Mouse (Mus musculus) urinary bladder, postnatal 4 days (tissue): ENCODE measurements around the gene Rhobtb1.

Experiments
- DNase-seq, 2 experiments: peaks; one replicate each; pipeline ENCODE4 v3.0.0; 2021 to 2022; ENCODE audit warnings: low spot score in 2 of 2

Rhobtb1 gene

GRCm38 (mm10) chr10:69274275-69274674 lies 123.0 kb downstream of the Rhobtb1 start:
- DNase-seq, result no peak

GRCm38 (mm10) chr10:69274705-69275104 lies 123.5 kb downstream of the Rhobtb1 start:
- no peak for DNase-seq

- no peak for DNase-seq
Observed at GRCm38 (mm10) chr10:69275811-69276775, 124.9 kb downstream of the Rhobtb1 start.

- no peak for DNase-seq
Observed at GRCm38 (mm10) chr10:69276920-69277435, 125.7 kb downstream of the Rhobtb1 start.

GRCm38 (mm10) chr10:69278764-69279606 lies 127.8 kb downstream of the Rhobtb1 start:
- no peak for DNase-seq

GRCm38 (mm10) chr10:69279607-69279978 lies 128.4 kb downstream of the Rhobtb1 start:
- DNase-seq, result no peak

GRCm38 (mm10) chr10:69286939-69287338 lies 135.7 kb downstream of the Rhobtb1 start:
- DNase-seq, result no peak

- no peak for DNase-seq
Observed at GRCm38 (mm10) chr10:69288086-69288485, 136.9 kb downstream of the Rhobtb1 start.

- DNase-seq, result no peak
Observed at GRCm38 (mm10) chr10:69288720-69289119, 137.5 kb downstream of the Rhobtb1 start.

- no peak for DNase-seq
Observed at GRCm38 (mm10) chr10:69290736-69291135, 139.5 kb downstream of the Rhobtb1 start.

- no peak for DNase-seq
Observed at GRCm38 (mm10) chr10:69295919-69296318, 144.7 kb downstream of the Rhobtb1 start.

GRCm38 (mm10) chr10:69299985-69300384 lies 148.8 kb downstream of the Rhobtb1 start:
- no peak for DNase-seq

- DNase-seq, result no peak
Observed at GRCm38 (mm10) chr10:69302667-69303066, 151.4 kb downstream of the Rhobtb1 start.

GRCm38 (mm10) chr10:69304819-69305218 lies 153.6 kb downstream of the Rhobtb1 start:
- DNase-seq, result no peak

GRCm38 (mm10) chr10:69305600-69305999 lies 154.4 kb downstream of the Rhobtb1 start:
- no peak for DNase-seq

GRCm38 (mm10) chr10:69306205-69306604 lies 155.0 kb downstream of the Rhobtb1 start:
- DNase-seq, result peak in 1 of 2 experiments; percentile 37

GRCm38 (mm10) chr10:69307067-69307466 lies 155.8 kb downstream of the Rhobtb1 start:
- peak in 1 of 2 experiments; percentile 40 for DNase-seq

GRCm38 (mm10) chr10:69309109-69309508 lies 157.9 kb downstream of the Rhobtb1 start:
- DNase-seq, result no peak

GRCm38 (mm10) chr10:69311867-69312266 lies 160.6 kb downstream of the Rhobtb1 start:
- DNase-seq, result no peak

- no peak for DNase-seq
Observed at GRCm38 (mm10) chr10:69313944-69314343, 162.7 kb downstream of the Rhobtb1 start.

- no peak for DNase-seq
Observed at GRCm38 (mm10) chr10:69318514-69318913, 167.3 kb downstream of the Rhobtb1 start.
